Mouse (Mus musculus): Measurements from ENCODE around the gene Igfbp6. TPM values are rescaled to one million over a fixed set of nuclear protein-coding genes. Genes with fewer than 3 reads are reported as not detected.
"Not testable (repeated sequence)": the region's sequence is repeated elsewhere in the genome, so short reads cannot be mapped to it uniquely, and the experiment has no call there.

The Igfbp6 gene
- total RNA-seq, 2 experiments from 2014 or later: 8.0 to 11.1 TPM

DNA sequence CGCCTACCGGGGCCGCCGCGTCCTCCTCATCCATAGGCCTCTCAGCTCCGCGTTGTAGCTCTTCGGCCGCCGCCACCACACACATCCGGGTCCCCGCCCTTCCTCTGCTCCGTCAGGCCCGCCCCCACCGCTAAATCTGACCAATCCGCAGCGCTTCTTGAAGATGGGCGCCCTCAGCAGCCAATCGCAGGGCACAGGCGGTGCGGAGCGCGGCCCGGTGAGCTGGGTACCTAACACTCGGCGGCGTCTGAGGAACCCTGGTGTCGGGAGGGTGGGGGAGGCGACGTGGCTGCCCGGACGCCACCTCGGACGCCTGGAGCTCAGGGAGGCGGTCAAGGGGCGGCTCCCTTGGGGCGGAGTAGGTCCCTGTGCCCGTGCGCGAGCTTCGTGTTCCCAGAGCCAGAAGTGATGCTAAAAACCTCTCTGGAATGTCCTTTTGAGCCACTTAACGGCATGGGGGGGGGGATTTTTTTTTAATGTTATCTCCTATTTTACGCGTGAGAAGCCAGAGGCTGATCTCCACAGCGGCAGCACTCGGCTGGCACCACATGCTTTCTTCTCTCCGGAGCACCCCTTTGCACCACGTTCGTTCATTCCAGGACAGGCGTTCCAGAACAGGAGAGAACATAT is 7.9 kb upstream of the Igfbp6 start, which contains the start of gene Spryd3:
Gene Spryd3 (minus strand): TSS at position 106 of the 630 bp plus-strand sequence.
- DNase-seq (ENCODE audit: extremely low spot score in 1 of 2, low spot score in 1 of 2): peak; percentile 97 to 99

DNA sequence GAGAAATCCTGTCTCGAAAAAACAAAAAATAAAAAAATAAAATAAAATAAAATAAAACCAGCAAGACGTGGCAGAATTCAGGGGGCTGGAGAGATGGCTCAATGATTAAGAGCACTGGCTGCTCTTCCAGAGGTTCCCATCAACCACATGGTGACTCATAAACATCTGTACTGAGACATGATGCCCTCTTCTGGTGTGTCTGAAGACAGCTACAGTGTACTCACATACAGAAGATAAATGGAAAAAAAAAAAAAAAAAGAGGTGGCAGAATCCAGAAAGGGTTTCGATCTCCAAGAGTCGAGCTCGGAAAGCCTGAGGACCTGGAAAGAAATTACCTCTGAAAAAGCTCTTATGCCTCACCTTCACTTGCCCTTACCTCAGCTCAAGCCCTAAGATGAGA is 3.0 kb upstream of the Igfbp6 start:
- no peak for DNase-seq (ENCODE audit: extremely low spot score in 1 of 2, low spot score in 1 of 2)

DNA sequence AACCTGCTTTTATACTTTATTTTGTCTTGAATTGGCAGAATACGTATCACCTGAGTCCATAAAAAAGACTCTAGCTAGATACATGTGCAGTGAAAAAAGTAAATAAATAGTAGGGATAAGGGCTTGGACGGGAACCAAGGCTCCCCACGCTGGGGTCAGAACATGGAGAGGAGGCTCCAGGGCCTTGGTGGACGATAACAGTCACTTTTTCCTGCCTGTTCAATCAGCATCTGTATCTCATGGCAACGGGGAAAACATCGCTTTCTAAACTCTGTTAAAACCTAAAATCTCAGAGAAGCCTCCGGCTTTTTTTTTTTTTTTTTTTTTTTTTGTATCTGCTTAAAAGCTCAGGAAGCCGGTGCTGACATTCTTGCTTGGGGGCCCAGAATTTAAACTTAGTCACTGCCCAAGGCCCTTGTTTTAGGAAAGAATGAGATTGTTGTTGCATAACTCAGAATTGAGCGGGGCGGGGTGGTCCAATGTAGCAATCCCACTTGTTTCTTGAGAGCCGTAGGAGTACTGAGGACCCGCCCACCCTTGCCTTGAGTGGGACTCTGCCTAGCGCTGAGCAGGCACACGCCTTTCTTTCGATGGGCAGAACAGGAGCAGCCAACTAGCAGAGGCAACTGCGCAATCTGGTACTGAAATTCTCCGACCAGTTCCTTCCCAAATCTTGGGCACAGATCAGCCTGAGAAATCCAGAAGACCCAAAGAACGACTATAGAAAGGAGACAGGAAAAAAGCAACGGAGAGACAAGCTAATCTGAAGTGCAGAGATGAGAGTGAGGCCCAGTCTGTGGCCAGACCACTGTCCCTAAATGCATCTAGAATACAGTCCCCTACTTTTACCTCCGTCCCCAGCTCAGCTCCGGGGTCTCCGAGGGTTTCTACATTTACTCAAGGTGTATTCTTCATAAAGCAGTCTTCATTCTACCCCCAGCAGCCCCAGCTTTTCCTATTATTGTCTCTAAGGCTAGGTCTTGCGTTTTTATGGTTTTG is 949 bp upstream of the Igfbp6 start:
- DNase-seq (ENCODE audit: extremely low spot score in 1 of 2, low spot score in 1 of 2): no peak

DNA sequence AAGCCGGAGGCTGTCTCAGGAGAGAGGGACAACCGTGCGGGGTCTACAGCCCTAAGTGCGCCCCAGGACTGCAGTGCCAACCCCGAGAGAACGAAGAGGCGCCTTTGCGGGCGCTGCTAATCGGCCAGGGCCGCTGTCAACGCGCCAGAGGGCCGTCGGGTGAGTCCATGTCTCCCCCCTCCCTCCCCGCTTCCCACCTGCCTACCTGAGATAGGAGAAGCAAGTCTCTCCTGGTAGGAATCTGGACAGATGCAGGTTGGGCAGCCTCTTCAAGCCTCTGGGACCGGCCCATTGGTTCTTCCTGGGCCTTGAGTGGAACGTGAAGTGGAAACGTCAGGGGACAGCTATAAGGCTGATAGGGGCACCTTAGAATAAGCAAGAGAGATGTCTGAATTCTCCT is 564 bp downstream of the Igfbp6 start:
- no peak for DNase-seq (ENCODE audit: extremely low spot score in 1 of 2, low spot score in 1 of 2)

DNA sequence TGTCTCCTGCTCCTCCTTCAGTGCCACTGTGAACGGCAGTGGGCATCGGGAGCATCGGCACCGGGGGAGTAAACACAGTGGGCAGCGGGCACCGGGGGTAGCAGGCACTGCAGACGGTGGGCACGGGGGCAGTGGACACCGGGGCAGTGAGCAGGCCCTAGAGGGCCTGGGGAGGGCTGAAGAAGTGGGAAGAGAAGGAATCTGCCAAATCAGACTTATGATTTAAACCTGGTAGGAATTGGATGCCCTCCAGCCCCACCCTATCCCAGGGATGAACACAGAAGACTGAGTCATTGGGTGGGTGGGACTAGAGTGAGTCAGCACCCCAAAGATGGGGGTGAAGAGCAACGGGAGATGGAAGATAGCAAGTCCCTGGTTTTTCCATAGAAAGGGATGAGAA is 1.2 kb downstream of the Igfbp6 start:
- DNase-seq (ENCODE audit: extremely low spot score in 1 of 2, low spot score in 1 of 2): no peak

DNA sequence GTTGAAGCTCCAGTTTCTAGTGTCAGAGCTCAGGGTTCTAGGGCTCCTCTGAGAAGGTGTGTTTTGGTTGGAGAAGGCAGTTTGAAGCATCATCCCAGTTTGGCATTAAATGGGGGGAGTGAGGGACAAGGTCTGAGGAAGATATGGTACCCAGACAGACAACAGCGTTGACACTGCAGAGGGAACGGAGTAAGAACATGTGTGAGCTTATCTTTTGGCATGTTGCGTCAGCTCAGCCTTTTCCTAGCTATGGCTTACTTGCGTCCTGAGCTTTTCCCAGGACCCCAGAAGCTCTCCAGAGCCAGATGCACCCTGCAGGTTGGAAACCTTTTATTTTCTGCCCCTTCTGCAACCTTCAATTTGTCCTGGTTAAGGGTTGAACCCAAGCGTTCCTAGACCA is 1.9 kb downstream of the Igfbp6 start:
- no peak for DNase-seq (ENCODE audit: extremely low spot score in 1 of 2, low spot score in 1 of 2)

DNA sequence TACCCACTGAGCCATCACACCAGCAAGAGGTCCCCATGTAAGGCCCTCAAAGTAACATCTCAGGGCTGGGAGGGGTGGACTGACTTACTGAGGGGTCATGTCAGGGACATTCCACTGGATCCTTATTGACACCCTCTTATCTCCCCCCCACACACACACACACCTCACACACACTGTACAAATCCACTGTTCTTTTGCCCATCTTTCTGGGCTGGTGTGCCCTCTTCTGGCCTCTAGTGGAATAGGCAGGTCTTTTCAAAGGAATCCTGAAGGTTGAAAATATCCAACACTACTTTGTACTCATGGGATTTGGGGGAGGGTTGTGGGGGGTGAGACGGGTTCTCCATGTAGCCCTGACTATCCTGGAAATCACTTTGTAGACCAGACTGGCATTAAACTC is 2.7 kb downstream of the Igfbp6 start:
- DNase-seq (ENCODE audit: extremely low spot score in 1 of 2, low spot score in 1 of 2): peak in 1 of 2 experiments; percentile 45

DNA sequence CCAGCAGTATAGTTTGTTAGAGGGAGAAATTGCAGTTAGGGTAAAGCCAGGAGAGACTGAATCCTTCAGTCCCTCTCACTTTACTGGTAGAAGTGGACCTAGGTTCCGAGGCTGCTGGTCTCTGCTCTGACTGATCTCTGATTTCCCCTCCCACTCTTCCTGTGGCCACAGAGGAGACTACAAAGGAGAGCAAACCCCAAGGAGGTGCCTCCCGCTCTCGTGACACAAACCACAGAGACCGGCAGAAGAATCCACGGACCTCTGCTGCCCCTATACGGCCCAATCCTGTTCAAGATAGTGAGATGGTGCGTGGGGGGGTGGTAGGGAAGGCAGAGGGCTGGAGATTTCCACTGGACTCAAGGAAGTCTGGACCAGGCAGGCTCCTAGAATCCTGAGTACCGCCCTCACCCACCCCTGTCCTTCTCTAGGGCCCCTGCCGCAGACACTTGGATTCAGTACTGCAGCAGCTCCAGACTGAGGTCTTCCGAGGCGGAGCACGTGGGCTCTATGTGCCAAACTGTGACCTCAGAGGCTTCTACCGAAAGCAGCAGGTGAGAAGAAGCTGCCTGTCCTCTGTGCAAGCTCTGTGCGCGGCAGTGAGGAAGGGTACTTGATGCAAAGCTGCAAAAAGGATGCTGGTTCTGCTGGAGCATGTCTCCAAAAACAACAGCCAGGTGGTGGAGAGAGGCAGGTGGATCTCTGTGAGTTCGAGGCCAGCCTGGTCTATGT is 3.7 kb downstream of the Igfbp6 start:
- no peak for DNase-seq (ENCODE audit: extremely low spot score in 1 of 2, low spot score in 1 of 2)

DNA sequence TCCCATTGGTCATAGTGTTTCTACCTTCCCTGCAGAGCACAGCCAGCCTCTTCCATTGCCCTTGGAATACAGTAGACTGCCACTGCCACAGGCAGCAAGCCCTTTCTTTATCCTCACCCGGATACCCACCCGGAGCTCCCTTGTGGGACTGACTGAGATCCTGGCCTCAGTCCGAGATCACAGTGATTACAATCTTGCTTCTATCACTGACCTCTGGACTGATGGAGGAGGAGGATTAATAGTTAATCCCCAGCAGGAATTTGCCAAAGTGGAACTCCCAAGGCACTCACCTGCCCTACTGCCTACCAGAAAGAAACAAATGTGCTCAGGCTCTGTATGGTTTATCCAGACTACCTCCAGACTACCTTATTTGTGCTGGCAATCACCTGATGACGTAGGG is 5.4 kb downstream of the Igfbp6 start:
- DNase-seq (ENCODE audit: extremely low spot score in 1 of 2, low spot score in 1 of 2): no peak

DNA sequence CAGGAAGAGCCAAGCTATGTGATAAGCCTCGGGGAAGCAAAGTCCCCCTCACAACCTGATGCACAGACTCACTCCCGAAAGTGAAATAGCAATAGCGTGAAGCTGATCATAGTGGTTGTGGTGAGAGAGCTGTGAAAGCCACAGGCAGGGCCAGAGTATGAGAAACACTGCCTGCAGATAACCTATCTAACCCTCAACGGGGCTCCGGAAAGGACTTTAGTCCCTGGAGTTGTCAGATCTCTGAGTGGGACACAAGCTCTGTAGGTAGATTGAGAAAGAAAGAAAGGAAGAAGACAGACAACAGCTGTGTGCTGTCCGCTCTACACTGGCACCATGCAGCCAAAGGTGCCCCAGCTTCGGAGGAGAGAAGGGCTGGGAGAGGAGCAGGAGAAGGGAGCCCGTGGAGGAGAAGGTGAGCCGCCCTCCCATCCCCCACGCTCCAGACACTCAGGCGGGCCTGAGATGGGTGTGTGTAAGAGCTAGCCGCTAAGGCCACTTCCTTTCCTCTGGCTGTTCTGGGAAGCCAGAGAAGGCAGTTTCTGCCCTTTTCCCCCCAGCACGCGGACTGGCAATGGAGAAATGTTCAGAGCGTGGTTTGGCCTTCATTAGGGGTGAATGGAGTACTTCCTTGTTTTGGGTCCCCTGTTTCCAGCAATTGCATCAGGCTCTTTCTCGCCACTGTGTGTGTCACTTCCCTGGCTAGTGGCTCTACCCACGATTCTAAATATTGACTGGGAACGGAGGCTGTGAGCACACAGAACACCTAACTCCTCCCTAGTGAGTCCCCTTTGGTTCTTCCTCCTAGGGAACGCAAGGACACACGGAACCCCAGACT is 6.4 kb downstream of the Igfbp6 start, which contains the start of gene Soat2:
Gene Soat2 (plus strand): TSS at position 226 of the 835 bp plus-strand sequence.
- no peak for DNase-seq (ENCODE audit: extremely low spot score in 1 of 2, low spot score in 1 of 2)

DNA sequence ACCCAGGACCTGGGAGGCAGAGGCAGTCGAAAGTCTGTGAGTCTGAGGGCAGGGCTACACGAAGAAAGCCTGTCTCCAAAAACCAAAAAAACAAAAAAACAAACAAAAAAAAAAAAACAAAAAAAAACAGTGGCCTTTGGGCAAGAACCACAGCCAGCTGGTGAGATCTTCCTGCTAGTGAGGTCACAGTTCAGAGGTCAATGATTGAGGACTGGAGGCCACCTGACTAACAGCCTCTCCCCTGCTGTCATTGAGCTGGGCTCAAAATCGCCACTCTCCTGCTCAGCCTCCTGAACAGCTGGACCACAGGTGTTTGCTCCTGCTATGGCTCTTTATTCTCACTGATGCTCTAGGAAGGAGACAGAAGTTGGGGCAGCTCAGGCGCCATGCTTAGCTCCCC is 8.5 kb downstream of the Igfbp6 start:
- DNase-seq (ENCODE audit: extremely low spot score in 1 of 2, low spot score in 1 of 2): no peak

DNA sequence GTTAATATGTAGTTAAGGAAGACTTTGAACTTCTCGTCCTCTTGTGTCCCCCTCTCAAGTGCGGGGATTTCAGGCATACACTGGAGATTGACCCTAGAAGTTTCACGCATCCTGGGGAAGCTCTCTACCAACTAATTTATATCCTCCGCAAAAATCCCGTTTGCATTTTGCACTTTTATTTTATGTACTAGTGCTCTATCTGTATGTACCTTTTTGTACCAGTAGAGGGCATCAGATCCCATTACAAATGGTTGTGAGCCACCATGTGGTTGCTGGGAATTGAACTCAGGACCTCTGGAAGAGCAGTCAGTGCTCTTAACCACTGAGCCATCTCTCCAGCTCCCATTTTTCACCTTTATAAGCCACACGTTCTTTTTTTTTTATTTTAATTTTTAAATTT is 10.8 kb downstream of the Igfbp6 start:
- not testable (repeated sequence) for DNase-seq (ENCODE audit: extremely low spot score in 1 of 2, low spot score in 1 of 2)

DNA sequence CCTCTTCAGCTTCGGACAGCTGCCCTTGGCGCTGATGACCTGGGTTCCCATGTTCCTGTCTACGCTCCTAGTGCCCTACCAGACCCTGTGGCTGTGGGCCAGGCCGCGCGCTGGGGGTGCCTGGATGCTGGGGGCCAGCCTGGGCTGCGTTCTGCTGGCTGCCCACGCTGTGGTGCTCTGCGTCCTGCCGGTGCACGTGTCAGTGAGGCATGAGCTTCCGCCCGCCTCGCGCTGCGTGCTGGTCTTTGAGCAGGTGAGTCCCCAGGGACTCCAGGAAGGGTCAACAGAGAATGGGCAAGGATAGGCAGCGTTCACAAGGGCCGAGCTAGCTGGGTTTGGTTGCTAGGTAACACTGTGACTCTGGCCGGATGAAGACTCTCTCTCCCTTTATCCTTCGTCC is 12.7 kb downstream of the Igfbp6 start:
- no peak for DNase-seq (ENCODE audit: extremely low spot score in 1 of 2, low spot score in 1 of 2)

DNA sequence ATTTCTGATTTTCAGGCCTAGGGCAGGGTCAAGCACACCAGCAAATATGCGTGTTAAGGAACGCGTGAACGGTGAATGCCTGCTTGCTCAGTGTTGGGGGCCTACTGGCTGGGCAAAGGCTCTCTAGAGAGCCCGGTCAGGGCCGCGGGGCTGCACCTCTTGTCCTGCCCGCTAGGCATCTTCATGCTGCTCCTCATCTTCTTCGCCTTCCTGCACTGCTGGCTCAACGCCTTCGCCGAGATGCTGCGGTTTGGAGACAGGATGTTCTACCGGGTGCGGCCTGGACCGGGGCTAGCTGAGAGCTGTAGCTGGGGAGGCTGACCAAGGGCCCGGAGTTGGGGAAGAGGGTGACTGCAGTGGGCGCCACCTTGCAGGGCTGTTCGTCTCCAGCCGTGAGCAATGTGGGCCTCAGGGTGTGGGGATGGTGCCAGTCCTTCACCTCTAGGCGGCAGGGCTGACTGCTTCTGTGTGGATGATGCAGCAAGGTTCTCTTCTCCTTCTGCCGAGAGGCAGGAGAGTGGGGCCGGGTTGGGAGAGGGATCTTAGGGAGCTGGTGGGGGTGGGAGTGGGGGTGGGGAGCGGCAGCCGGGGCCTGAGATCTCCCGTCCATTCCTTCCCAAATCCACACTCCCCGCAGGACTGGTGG is 16.4 kb downstream of the Igfbp6 start:
- DNase-seq (ENCODE audit: extremely low spot score in 1 of 2, low spot score in 1 of 2): no peak

DNA sequence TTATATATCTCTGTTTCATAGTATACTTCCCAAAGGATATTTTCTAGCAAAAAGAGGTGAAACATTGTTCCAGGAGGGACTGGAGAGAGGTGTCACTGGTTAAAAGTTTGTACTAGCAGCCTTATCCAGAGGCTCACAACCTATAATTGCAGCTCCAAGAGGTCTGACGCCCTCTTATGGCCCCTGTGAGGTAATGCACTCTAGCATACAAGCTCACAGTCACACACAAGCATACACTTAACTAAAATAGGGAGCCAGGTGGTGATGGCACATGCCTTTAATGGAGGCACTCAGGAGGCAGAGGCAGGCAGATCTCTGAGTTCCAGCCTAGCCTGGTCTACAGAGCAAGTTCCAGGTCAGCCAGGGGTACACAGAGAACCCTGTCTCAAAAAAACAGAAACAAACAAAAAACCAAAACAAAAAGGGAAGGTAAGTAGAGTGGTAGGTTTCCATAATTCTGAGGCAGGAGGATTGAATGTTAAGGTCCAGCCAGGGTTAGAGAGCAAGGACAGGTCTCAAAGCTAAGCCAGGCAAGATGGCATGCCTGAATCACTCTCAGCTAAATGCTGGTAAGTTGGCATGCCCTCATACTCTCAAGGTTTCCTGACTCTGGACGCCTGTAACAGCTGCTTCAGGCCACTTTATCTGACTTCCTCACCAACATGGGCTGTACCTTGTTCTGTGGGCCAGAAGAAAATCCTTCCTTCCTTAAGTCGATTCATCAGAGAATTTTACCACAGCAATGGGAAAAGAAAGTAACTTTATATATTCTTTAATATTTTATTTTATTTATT is 19.9 kb downstream of the Igfbp6 start:
- no peak for DNase-seq (ENCODE audit: extremely low spot score in 1 of 2, low spot score in 1 of 2)

DNA sequence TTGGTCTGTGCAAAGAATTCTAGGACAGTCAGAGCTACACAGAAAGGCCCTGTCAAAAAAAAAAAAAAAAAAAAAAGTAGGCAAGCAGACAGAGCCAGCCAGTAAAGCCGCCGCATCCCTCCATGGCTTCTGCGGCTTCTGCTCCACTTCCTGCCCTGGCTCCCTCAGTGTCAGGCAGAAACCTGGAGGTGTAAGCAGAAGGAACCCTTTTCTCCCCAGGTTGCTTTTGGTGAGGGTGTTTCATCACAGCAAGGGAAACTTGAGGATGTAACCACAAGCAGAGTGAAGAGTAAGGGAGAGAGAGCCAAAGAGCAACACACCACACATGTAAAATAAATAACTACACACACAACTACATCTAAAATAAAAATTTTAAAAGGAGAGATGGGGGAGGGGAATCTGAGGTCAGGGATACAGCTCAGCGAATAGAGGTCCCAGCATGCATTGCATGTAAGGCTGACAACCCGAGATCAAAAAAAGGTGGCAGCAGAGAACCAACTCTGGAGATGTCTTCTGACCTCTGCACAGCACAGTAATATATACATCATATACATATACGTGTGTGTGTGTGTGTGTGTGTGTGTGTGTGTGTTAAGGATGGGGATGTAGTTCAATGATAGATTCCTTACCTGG is 21.4 kb downstream of the Igfbp6 start:
- no peak for DNase-seq (ENCODE audit: extremely low spot score in 1 of 2, low spot score in 1 of 2)

DNA sequence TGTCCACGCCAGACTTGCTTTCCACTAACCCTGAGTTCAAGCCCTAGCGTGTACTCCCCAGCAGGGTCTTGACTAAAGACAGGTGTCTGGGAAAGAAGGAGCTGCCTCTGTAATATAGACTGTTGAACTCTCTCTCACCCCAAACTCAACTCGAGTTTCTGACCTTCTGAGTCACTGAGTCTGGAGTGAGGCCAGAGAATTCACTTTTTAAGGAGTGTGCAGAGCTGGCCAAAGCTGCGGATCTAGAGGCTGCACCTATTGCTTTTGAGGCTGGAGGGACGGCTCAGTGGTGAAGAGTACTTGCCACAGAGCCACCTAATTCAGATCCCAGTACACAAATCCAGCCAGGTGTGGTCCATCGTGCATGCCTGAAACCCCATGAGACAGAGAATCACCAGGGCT is 23.5 kb downstream of the Igfbp6 start:
- DNase-seq (ENCODE audit: extremely low spot score in 1 of 2, low spot score in 1 of 2): no peak

DNA sequence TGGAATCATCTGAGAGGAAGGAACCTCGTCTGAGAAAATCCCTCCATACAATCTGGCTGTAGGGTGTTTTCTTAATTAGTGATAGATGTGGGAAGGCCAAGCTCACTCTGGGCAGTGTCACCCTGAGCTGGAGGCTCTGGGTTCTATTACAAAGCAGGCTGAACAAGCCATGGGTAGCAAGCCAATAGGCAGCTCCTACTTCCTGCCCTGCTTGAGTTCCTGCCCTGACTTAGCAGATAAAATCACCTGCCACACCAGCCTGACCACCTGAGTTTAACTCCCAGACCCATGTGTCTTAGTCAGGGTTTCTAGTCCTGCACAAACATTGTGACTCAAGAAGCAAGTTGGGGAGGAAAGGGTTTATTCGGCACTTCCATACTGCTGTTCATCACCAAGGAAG is 24.9 kb downstream of the Igfbp6 start:
- DNase-seq (ENCODE audit: extremely low spot score in 1 of 2, low spot score in 1 of 2): no peak
